Mouse (Mus musculus): ENCODE data around the gene Otop1. TPM values are rescaled to one million over a fixed set of nuclear protein-coding genes. Genes with fewer than 3 reads are reported as not detected.

The Otop1 gene
- total RNA-seq, 2 experiments from 2014 or later = not detected

Other genes with a start within 250 kb of the Otop1 start
- 10 to 100 TPM; 33.8 to 38.7 TPM for gene Stx18, start 237.2 kb upstream of the Otop1 start, total RNA-seq (2021)
- 100 to 1,000 TPM; 793 to 891 TPM for gene Nsg1, start 116.1 kb upstream of the Otop1 start, total RNA-seq (2021)
- gene Zbtb49, start 55.5 kb upstream of the Otop1 start, total RNA-seq (2021) = 10 to 100 TPM; 14.2 to 18.1 TPM
- gene Lyar, start 55.5 kb upstream of the Otop1 start, total RNA-seq (2021) = 10 to 100 TPM; 12.0 to 12.9 TPM
- gene Tmem128, start 15.8 kb upstream of the Otop1 start, total RNA-seq (2021) = 10 to 100 TPM; 39.1 to 40.4 TPM
- gene Drd5, start 43.4 kb downstream of the Otop1 start, total RNA-seq (2021) = 1 to 10 TPM; 1.8 to 1.9 TPM
- 1 to 10 TPM; 1.1 to 1.2 TPM for gene Slc2a9, start 227.2 kb downstream of the Otop1 start, total RNA-seq (2021)

Data from left cerebral cortex, postnatal 10 days (tissue).